Mouse (Mus musculus): ENCODE measurements at regions not wholly inside any gene's neighbourhood (a gene's known extent, or its start where the extent isn't known, plus 50 kb on each side); places are given as distances from the start of the nearest gene placed in this dataset.
A peak's percentile ranks its signal among the peaks of the same experiment; 100 is the strongest.

DNA sequence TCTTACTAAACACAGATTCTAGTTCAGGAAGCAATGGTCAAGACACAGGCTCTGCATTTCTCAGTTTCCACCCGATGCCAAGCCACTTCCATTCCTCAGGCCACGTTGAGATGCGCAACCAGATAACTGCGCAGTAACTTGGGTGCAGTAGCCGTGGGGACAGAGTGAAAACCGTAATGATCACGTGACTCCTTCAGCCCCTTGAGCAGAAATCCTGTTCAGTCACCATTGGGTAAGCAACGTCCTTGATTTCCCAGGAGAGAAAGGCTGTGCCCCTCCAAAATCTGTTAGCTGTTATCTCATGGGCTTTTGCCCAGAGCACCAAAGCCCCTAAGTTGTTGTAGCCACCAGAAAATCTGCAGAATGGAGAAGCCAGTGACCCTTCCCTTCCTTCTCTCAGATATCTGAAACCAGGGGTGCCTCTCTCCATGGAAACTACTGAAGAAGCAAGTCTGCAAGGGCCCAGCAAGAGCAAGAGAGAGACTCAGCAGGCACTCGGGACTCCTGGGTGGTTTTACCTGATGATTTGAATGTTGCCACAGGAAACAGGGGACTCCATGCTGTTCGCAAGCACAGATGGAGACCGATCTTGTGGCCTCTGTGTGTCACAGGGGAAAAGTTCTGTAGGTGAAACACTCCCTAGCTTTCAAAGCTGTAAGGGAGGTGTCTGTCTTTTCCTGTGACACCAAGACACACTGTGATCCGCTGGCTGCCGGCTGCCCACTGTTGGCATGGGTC, 126.7 kb downstream of the Lmo4 start:
- no peak for DNase-seq (ENCODE audit: low read depth, low spot score)

GRCm38 (mm10) chr3:144069979-144070540, 135.0 kb downstream of the Lmo4 start:
- DNase-seq (ENCODE audit: low read depth, low spot score), result no peak

GRCm38 (mm10) chr3:144067016-144067415, 138.0 kb downstream of the Lmo4 start:
- DNase-seq (ENCODE audit: low read depth, low spot score), result peak; percentile 52

- DNase-seq (ENCODE audit: low read depth, low spot score), result no peak
These were observed 146.9 kb downstream of the Lmo4 start for GRCm38 (mm10) chr3:144058106-144058505.

GRCm38 (mm10) chr3:144050341-144050740, 154.7 kb downstream of the Lmo4 start:
- DNase-seq (ENCODE audit: low read depth, low spot score), result no peak

DNA sequence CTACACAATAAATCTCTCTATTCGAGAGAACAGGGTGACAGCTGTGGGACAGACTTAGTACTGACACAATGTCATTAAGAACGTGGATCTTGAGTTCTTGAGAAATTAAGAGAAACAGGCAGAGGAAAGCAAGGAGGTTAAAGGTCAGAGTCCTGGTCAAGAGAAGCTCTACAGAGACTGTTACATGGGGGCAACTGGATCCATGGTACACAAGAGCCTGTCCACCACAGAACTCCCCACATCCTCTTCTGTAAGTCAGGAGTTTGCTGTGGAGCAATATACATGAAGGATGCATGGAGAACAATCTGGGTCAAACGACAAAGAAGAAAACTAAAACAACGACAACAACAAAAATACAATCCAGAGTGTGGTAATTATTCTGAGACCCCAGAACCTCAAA, 155.8 kb downstream of the Lmo4 start:
- DNase-seq (ENCODE audit: low read depth, low spot score), result no peak

DNA sequence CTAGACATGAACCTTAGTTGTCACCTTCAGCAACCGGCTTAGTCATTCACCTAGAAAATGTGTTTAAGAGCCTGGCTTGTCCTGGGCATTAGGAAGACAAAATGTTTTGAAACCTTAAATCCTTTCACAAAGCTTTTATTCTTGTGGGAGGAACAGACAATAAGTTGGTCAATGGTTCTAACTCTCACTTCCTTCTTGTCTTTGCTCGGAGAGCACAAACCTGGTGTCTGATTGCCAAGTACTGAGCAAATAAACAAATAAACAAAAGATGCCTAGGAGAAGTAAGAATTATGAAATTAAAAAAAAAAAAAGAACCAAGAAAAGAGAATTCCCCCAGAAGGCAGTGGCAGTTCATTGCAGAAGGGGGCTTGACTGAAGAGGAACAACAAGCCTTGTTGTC, 160.7 kb downstream of the Lmo4 start:
- DNase-seq (ENCODE audit: low read depth, low spot score), result no peak

DNA sequence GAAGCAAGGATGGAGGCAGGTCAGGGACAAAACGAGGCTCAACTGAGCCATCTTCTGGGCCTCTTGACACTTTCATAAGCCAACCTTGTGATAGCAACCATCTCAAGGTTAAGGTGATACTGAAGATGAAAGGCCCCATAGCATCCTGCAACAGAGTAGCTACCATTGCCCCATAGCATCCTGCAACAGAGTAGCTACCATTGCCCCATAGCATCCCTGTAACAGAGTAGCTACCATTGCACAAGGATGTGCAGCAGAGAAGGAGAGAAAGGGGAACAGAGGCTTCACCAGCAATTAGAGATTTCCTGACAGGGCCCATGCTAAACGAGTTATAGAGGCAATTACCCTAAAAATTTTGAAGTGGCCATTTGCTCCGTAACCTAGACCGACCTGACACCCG, 163.2 kb downstream of the Lmo4 start:
- no peak for DNase-seq (ENCODE audit: low read depth, low spot score)

GRCm38 (mm10) chr3:144039498-144039897, 165.5 kb downstream of the Lmo4 start:
- DNase-seq (ENCODE audit: low read depth, low spot score), result no peak

DNA sequence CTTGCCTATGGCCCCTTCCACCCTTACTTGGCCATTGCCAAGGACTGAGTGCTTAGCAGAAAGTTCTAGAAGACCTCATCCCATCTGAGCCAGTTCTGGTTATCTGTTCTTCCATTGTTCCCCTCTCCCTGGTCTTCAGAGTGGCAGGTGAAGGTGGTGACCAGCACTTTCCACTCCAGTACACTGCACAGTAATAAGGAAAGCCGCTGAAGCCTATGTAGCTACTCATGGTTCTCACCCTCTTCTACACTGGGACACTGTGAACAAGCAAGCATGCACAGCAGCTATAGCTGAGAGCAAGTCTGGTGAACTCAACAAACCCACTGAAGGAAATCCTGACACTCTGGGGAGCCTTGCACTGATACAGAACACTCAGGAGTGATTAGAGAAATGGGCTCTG, 175.4 kb downstream of the Lmo4 start:
- DNase-seq (ENCODE audit: low read depth, low spot score), result no peak

GRCm38 (mm10) chr3:144029121-144029520, 175.9 kb downstream of the Lmo4 start:
- no peak for DNase-seq (ENCODE audit: low read depth, low spot score)

GRCm38 (mm10) chr3:144027134-144027980, 177.7 kb downstream of the Lmo4 start:
- no peak for DNase-seq (ENCODE audit: low read depth, low spot score)

GRCm38 (mm10) chr3:144025451-144026125, 179.4 kb downstream of the Lmo4 start:
- no peak for DNase-seq (ENCODE audit: low read depth, low spot score)

- peak; percentile 32 for DNase-seq (ENCODE audit: low read depth, low spot score)
These were observed 180.8 kb downstream of the Lmo4 start for GRCm38 (mm10) chr3:144024216-144024615.

DNA sequence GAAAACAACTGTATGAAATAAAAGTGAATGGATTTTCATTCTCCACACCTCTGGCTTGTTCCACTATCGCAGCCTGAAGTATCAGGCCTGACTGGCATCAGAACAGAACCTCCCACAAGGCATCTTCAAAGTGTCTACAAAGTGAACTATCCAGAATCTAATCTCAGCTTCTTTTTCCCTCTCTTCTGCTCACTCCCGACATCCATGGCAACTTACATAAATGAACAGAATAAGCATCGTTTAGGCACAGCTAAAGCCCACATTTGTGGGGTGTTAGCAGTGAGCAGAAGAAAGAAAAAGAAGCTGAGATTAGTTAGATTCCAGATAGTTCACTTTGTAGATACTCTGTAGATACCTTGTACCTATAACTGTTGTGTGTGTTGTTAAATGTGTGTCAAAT, 182.0 kb downstream of the Lmo4 start:
- DNase-seq (ENCODE audit: low read depth, low spot score), result peak; percentile 38

- DNase-seq (ENCODE audit: low read depth, low spot score), result no peak
These were observed 183.1 kb downstream of the Lmo4 start for GRCm38 (mm10) chr3:144021969-144022368.

- peak; percentile 44 for DNase-seq (ENCODE audit: low read depth, low spot score)
These were observed 184.7 kb downstream of the Lmo4 start for GRCm38 (mm10) chr3:144020189-144020940.

DNA sequence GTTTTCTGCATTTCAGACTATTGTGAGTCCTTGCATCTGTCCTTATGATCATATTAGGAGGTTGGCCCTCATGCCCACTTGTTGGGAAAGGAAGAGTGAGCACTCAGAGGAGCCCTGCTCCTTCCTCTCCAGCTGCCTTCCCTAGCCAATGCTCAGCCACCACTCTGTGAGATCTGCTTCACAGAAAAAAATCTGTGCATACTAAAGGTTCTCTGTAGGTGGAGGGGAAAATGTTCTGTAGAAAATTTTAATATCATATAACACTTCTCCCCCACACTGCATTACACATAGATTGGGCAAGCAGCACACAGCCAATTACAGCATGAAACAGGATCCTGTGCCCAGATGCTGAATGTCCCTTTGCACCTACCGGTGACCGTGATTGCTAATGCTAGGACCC, 185.7 kb downstream of the Lmo4 start:
- DNase-seq (ENCODE audit: low read depth, low spot score), result peak; percentile 66

DNA sequence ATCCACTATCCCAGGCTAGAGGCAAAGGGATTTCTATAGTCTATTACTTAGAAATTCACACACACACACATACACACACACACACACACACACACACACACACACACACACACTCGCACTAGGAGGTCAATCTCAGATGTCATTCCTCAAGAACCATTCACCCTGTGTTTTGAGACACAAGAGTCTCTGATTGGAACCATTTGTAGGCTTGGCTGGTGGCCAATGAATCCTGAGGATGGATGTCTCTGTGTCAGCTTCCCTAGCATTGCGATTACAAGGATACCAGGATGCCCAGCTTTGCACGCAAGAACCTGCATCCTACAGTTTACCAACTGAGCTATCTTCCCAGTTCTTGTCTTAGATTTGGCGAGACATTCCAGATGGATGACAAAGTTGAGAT, 186.5 kb downstream of the Lmo4 start:
- no peak for DNase-seq (ENCODE audit: low read depth, low spot score)

DNA sequence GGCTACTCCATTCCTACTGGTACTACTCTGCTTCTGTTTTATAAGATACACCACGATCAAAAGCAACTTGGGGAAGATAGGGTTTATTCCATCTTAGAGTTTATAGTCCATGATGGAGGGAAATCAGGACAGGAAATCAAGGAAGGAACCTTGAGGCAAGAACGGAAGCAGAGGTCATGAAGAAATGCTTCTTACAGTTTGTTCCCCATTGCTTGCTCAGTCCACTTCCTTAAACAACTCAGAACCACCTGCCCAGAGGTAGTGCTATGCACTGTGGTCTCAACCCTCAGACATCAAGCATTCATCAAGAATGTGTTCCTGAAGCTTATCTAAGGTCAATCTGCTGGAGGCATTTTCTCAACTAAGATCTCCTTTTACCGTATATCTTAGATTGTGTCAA, 189.8 kb downstream of the Lmo4 start:
- no peak for DNase-seq (ENCODE audit: low read depth, low spot score)

DNA sequence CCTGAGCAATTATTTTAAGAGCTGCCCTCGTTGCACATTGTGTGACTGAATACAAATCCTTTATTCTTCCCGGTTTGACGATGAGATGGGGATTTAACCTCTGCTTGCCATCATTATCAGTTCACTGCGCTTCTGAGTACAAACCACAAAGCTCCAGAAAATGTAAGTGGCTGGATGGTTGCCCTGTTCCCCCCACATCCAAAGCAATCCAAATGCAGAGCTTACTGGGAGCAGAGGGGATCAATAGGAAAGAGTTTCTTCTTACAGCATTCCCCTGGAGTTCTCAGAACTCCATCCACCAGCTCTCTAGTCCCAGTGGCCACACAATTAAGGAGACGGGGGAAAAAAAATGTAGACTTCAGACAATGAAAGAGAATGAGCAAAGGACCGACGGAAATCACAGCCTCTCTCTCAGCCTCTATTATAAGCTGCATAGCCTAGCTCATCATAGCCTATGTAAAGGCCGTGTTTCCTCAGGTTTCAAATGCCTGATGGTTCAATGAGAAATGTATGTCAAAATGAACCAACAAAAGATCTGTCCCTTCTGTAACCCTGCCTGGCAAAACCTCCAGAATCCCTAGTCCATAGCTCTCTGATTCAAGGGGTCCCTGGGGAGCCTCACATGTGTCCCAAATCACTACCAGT, 191.4 kb downstream of the Lmo4 start:
- no peak for DNase-seq (ENCODE audit: low read depth, low spot score)
